Mouse (Mus musculus): ENCODE data around the gene Bri3.

The Bri3 gene

DNA sequence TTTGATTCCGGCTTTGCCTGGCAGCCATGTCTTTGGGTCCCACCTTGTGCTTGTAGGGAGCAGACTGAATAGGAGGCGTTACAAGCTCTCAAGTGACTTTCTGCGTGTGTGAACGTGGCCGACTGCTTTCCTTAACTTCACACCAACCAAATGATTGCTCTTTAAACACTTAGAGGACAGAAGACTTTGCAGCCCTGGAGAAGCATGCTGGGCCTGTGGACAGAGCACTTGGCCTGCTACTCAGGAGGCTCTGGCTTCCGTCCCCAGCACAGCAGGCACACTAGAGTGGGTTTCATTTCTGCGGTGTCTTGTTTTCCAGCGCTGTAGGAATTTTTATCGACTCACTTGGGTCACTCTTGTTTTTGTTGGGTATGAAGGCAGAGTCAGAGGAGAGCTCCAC, 18.8 kb downstream of the Bri3 start:
- no peak for DNase-seq (ENCODE audit: low spot score)

DNA sequence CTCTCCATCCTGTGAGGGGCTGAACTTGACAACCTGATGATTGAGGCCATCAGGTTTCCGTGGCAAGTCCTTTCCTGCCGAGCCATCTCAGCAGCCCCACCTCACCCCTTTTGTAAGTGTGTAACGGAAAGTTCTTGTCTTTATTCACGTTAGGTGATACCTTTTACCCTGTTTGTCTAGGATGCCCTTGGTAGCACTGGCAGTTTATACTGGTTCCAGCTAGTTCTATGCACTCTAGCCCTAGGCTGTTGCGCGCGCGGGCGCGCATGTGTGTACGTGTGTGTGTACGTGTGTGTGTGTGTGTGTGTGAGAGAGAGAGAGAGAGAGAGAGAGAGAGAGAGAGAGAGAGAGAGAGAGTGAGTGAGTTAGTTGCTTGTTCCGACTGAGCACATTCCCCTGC, 19.3 kb downstream of the Bri3 start:
- no peak for DNase-seq (ENCODE audit: low spot score)

DNA sequence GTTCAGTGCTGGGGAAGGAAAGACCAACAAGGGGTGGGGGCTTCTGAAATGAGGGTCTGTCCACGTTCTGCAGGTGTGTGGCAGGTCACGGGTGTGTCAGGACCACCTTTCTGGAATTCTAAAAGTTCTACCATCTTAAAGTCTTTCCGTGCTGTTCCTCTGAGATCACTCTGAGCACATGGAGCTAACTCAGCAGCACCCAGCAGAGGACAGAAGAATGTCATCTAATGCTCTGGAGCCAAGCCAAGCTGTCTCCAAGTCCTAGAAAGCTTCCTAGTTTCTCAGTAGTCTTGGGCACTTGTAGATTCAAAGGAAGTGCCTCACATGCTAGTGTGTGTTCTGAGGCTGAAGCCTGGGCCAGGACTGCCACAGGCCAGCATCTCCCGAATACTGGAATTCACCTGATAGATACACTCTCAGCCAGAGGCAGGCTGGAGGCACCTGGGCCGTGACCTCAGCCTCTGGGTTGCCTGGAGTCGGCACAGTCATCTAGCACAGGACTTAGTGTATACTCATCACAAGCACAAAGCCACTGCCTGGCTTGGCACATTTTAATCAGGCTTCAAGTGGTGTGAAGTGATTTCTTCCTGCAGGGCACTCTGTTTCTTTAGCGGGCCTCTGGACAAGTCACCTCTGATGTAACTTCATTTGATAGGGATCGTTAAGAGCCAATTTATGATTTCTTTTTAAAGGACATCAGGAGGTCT, 23.5 kb downstream of the Bri3 start:
- DNase-seq (ENCODE audit: low spot score) = no peak

DNA sequence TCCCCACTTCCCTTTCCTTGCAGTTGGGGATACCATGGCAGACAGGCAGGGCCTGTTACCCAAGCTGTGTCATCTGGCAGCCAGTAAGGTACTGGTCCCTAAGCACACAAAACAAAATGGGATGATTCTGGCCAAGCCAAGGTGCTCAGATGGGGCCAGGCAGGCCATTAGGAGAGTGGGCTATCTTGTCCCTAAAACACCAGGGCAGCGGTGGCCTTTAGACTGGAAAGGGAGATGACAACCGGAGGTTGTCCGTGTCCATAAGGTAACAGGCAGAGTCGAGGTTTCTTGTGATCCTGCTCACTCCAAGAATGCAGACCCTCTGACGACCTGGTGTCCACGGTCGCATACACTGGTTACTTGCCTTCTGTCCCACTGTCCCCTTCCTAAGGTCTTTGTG, 25.7 kb downstream of the Bri3 start:
- no peak for DNase-seq (ENCODE audit: low spot score)

DNA sequence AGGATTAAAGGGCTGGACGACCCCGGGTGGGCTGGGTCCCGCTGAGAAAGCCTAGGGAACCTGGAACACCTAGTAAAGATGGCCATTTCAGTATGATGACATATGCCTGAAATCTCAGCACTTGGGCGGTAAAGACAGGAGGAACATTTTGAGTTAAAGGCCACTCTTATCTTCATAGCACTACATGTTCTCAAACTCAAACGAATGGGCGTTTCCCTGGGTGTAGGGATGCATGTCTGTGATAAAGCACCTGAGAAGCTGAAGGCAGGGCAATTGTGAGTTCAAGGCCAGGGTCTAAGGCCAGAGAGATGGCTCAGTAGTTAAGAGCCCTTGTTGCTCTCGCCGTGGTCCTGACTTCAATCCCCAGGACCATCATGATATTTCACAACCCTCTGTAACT, 26.2 kb downstream of the Bri3 start:
- DNase-seq (ENCODE audit: low spot score) = no peak

DNA sequence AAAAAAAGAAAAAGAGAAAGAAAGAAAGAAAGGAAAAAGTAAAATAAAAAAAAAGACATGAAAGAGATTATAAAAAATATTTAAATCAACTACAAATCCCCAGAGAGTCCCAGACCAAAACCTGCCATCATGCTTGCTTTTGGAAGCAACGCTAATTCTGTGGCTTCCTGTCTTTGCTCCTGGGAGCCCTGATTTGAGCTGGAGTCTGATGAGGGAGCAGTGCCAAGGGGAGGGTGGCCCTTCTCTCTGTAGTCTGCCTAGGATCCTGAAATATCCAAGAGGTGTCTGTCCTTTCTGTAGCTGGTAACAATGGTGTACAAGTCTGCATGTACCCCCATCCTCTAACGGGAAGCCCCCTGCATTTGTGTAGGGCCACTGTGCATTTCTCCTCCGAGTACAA, 26.9 kb downstream of the Bri3 start:
- no peak for DNase-seq (ENCODE audit: low spot score)

DNA sequence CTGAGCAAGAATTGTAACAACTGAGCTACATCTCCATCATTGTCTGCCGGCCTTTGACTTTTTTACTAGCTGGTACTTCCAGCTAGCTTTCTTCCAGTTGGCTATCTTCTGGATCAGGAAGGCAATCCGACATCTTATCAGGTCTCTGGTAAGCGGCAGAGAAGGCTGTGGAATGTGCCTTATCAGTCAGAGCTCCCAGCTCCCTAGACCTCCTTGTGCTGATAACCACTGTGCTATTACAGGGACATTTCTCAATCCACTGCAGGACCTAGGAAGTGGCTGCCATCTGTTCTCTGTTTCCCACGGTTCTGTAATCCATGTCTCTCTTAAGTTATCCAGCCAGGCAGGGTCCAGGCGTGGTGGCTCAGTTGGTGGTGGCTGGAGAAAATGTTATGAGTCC, 27.5 kb downstream of the Bri3 start:
- peak; percentile 72 for DNase-seq (ENCODE audit: low spot score)

DNA sequence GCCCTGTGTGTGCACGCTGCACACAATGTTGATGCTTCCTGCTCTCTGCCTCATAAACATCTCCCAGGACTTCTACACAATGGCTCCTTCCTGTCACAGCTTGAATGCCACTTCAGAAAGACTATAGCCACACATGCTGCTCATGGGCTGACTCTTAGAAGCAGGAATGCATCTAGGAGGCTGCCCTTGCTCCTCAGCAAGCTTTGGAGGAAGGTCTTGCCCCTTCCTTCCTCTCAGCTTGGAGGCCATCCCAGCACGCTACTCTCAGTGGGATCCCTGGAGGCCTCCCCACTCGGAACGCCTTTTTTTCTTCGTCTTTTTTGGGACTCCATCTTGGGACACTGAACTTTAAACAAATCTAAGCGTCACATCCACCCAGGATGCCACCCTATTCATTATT, 30.7 kb downstream of the Bri3 start:
- no peak for DNase-seq (ENCODE audit: low spot score)

DNA sequence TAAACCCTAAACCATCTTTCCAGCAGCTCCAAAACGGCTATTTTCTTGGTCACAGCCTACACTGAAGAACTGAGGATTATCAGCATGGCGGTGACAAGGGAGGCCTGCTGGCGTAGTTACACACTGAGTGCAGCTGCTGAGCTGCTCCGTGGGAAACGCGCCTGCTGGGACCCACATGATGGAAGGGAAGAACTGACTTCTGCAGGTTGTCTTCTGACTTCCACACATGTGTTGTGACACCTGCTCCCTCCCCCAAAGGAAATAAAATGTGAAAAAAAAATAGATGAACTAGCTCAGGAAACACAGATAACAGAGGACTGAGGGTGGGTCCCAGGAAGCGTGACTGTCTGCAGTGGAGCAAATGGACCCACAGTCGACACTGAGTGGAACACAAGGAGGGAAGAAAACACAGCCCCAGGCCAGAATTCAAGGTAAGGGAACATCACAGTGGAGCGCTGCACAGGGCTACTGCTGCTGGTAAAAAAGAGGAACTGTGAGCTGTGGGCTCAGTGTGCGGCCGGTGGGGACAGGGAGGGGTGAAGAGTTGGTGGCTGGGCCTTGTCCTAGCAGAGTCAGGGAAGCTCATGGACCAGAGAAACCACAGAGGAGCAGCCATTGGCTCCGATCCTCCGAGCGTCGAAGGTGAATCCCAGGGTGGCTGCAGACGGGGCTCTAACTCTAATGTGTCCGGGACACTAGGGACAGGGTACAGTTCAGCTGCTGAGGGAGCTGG, 32.8 kb downstream of the Bri3 start:
- DNase-seq (ENCODE audit: low spot score) = no peak

DNA sequence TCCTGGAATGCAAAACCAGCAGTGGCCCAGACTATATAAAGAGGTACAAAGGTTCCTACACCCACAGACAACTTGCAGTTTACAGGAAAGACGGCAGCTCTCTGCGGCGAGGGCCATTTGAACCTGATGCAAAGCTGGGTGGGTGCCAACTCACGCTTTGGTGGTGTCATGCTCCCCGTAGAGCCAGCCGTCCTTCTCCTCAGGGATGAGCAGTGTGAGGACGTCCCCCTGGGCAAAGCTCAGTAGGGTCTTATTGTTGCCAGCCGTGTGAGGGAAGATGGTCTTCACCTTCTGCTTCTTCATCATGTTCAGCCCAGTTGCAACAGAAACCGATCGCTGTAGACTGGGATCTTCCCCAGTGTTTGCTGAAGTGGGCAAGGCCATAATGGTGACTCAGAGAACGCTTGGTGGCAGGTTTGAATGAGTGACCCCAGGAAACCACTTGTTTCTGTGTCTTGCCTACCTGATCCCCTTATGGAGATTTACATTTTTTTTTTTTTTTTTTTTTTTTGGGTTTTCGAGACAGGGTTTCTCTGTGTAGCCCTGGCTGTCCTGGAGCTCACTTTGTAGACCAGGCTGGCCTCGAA, 34.2 kb downstream of the Bri3 start:
- DNase-seq (ENCODE audit: low spot score) = no peak

DNA sequence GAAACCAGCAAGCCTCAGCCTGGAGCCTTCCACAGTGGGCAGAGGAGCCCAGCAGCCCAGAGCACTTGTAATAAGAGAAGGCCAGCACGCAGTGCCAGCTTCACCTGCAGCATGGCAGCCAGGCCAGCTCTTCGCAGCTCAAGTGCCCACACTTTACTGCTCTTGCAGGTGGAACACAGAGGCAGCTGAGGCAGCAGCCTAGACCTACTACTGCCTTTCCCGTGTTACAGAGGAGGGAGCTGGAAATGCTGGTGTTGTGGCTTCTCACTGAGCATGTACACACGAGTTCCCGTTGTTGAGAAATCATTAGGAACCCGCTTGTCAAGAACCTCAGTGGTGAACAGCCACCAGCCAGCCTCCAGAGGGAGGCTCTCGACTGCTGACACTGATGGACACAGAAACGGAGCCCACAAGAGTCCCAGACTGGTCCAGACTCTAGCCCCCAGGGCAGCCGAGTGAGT, 34.9 kb downstream of the Bri3 start:
- no peak for DNase-seq (ENCODE audit: low spot score)

DNA sequence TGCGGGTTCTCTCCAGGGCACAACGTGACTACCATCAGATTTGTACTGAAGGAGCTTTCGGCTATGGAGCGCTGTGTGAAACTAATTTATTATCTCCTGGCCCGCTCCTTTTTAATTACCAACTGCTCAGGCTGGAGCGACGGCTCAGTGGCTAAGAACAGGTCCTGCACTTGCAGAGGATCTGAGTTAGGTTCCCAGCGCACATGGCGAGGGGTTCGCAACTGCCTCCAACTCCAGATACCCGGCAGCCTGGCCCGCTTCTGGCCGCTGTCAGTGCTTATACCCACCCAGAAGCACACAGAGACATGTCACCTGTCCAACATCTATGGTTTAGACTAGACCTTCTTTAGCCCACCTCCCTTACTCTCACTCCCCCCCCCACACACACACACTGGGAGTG, 35.7 kb downstream of the Bri3 start:
- no peak for DNase-seq (ENCODE audit: low spot score)

DNA sequence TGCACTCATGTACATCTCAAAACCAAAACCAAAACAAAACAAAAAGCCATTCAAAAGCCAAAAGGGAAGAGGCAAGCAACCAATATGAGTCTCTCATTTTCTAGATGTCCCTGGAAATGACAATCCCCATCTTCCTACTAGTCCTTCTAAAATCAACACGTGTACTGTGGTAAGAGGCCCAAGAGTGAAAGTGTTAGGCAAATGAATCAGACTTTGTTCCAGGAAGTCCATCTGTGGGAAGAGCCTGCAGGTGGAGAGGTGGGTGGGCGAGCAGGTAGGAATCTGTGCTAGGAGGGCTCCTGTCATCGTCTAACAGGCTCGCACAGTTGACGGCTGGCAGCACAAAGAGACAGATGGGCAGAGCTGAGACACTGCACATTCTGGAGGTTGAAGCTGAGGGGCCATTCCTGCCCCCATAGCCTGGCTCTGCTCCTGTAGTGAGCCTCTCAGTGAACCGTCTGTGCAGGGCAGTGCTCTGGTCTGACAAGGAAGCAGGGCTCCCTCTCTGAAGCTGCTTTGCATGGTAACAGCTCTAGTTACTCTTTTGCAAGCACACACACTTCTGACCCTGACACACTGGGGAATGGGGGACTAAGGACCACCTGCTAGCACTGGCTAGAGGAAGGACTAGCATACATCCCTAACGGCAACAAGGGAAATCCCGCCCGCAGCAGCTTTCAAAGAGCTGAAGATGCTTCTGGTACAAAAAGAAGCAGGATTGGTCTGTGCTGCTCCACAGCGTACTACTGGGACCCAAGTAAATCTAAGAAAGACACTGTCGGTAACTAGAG, 38.4 kb downstream of the Bri3 start:
- DNase-seq (ENCODE audit: low spot score) = no peak

DNA sequence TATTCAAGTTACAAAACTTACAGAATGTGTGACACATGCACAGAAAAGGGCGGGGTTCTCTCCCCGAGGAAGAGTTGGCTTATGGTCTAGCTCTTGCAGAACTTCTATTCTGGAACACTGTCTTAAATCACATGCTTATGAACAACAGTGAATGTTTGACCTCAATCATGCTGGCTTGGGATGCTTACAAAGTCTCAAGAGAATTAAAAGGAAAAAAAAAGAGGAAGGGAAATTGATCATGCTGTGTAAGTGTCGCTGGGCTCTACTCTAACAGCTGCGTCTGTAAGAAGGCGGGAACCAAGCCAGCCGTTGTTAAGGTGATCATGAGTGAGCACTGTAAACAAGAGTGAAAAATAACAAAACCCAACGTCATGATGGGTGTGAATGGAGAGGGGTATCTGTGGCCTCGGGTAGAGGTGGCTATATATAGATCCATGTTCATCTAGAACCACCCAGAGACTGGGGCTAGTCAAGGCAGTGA, 39.4 kb downstream of the Bri3 start:
- no peak for DNase-seq (ENCODE audit: low spot score)

DNA sequence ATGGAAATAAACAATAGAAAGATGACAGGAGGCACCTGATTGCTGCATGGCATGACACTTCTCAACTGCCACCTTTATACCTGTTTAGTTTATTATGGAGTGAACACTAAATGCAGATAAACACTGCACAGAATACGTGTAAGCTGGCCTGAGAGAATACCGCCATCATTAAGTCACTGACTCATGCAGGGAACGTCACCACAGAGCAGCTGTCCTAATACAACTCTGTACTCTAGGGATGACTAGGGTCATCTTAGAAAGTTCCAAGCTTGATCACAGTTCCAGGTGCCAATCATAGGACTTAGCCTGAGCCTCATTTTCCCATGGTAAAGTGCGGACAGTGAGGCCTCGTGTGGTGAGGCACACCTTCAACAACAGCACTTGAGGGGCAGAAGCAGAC, 40.4 kb downstream of the Bri3 start:
- DNase-seq (ENCODE audit: low spot score) = no peak

DNA sequence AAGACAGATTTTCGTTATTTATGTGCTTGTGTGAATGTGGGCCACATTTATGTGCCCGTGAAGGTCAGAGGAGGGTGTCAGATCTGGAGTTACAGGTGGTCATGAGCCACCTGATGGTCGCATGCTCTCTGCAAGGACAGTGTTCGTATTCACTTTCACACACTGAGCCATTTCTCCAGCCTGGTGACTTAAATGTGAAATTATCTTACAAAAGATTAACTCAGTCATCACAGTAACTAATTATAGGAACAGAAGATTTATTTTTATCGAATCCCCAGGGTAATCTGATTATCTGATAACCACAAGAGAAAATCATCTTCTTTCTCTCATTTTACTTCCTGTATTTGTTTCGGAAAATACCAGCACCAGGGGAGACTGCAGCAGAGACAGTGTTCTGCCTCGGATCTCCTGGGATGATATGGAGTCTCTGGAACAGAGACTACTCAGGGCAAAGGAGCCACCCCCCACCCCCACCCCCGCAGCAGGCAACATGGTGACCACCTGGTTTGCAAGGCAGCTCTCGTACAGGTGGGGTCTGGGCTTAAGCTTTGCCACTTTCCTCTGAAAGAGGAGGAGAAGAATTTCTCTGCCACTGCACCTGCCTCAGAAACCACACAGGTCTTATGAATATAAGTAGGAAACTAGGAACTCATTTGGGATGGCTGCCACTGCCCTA, 42.5 kb downstream of the Bri3 start:
- no peak for DNase-seq (ENCODE audit: low spot score)

DNA sequence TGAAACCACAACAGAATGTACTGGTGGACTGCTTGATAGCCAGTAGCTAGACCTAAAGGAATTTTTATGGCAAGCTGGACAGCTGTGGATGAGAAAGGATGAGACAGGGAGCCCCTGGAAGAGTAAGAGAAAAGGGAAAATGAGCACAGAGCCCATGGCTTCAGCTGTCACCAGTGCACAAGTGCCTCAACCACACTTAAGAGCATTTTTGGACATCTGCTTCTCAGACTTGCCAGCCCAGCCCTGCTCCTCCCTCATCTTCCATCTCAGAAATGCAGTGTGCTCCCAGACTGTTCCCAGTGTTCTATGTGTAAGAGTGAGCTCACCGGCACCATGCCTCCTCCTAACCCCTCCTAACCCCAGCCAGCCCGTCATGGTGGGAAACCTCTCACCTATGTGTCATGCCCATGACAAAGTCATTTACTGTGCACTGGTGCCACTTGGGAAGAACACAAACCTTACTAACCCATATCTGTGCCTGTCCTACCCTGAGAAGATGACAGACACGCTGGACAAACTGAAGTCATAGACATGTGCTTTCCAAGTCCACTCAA, 43.1 kb downstream of the Bri3 start:
- no peak for DNase-seq (ENCODE audit: low spot score)

DNA sequence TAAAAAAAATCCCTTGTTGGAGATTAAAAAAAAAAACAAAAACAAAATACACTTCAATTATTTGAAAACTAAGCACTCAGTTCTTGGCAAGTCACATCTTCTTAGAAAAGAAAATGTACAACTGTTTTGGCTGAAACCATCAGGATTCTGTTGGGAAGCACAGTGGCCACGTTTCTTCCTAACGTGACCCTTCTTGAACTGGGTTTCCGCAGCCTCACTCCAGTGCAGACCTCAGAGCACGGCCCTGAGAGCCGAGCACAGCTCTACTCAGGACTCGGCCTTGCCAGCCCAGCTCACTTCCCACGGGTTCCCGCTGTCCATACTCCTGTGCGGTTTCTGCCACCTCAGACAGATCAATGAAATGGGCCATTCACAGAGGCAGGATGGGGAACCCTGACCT, 44.2 kb downstream of the Bri3 start:
- DNase-seq (ENCODE audit: low spot score) = no peak

DNA sequence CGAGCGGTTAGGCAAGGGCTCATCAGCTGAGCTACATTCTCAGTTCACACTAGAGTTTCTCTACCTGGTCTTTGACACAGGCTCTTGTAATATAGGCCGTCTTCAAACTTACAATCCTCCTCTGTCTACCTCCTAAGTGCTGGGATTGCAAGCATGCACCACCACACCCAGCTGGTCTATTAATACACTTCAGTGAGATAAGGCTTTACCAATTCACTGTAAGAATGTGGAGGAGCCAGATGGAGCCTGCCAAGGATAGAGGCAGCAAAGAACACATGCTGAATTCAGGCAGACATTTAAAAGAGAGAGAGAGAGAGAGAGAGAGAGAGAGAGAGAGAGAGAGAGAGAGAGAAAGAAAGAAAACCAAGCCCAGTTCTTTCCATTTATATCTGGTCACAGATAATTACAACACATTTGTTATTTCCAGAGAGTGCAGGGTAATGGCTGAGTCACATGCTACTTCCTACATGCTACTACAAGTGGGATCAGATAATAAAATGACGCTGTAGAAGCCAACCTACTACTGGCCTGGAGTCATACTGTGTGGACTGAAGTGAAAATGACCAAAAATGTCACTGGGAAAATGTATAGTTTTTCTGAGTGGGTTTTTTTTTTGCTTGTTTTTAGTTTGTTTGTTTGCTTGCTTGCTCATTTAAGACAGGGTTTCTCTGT, 45.7 kb downstream of the Bri3 start:
- DNase-seq (ENCODE audit: low spot score) = no peak

DNA sequence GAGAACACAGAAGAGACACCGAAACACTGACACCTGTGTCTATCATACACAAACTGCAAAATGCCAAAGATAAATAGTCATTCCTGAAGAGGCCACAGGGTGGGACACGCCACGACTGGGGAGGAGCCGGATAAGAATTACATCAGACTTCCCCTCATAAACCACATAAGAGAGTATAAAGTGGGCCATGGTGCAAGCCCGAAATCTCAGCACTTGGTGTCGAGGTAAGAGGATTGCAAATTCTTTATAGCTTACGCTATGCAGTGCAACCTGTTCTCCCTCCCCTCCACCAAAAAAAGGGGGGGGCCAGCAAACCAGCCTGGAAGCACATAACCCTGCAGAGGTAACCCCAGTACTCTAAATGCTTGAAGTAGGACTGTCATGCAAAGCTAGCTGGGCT, 50.7 kb downstream of the Bri3 start:
- no peak for DNase-seq (ENCODE audit: low spot score)

DNA sequence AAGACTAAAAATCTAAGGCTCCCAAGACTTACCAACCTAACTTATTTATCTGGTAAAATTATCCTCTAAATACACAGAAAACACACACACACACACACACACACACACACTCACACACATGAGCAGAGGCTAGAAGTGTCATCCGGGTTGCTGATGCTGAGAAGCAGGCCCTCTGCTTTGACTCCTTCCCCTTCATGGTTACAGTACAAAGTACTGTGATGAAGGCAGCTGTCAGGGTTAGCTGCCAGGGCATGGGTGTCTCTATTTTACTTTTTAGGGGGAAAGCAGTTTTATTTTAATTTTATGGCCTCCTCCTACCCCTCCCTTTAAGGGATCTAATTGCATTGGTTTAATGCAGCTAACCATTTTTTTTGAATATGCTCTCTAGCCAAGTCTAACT, 51.1 kb downstream of the Bri3 start:
- no peak for DNase-seq (ENCODE audit: low spot score)

Measured in yolk sac, embryonic 10.5 days (tissue).